Mouse (Mus musculus) testis, adult 2 months (tissue): ENCODE results near the gene Mpzl3. TPM values are rescaled to one million over a fixed set of nuclear protein-coding genes. Genes with fewer than 3 reads are reported as not detected.

ENCODE experiments used
- H3K27ac ChIP-seq: fragments of 200-500 bp; 2 replicates; pipeline ENCODE4 v1.5.1; 2012; ENCODE audit warnings: low read depth, low read length; ENCODE audit not compliant: control insufficient read depth, insufficient read depth
- H3K27me3 ChIP-seq: fragments of 200-500 bp; 2 replicates; pipeline ENCODE4 v1.6.1; 2012; ENCODE audit warnings: mild to moderate bottlenecking, low read length, moderate library complexity; ENCODE audit not compliant: control insufficient read depth, insufficient read depth
- H3K36me3 ChIP-seq: fragments of 200-500 bp; 2 replicates; pipeline ENCODE4 v1.6.1; 2012; ENCODE audit warnings: mild to moderate bottlenecking, low read length; ENCODE audit not compliant: control insufficient read depth, insufficient read depth
- H3K4me1 ChIP-seq: fragments of 200-500 bp; 2 replicates; pipeline ENCODE4 v1.6.1; 2012; ENCODE audit warnings: low read length; ENCODE audit not compliant: control insufficient read depth, insufficient read depth
- H3K4me3 ChIP-seq: fragments of 200-500 bp; 2 replicates; pipeline ENCODE4 v1.5.1; 2012; ENCODE audit warnings: low read depth, mild to moderate bottlenecking, low read length, moderate library complexity, mixed read lengths; ENCODE audit not compliant: control insufficient read depth
- CTCF ChIP-seq: fragments of 200-500 bp; IDR thresholded peaks from 2 replicates; pipeline ENCODE4 v1.5.1; 2012; ENCODE audit warnings: low read depth, mild to moderate bottlenecking, inconsistent platforms, low read length, moderate library complexity; ENCODE audit not compliant: control insufficient read depth, insufficient read depth, insufficient replicate concordance
- POLR2A ChIP-seq: fragments of 200-500 bp; IDR thresholded peaks from 2 replicates; pipeline ENCODE4 v1.6.1; 2012; ENCODE audit warnings: low read depth, mild to moderate bottlenecking, inconsistent platforms, low read length, moderate library complexity; ENCODE audit not compliant: control insufficient read depth
- polyA plus RNA-seq: library from polyadenylated mRNA; depleted of rRNA; stranded (reverse); fragments of >200 nt; gene quantifications from 2 replicates; pipeline ENCODE4 v1.2.3, GENCODE M21; 2012

The Mpzl3 gene
- polyA plus RNA-seq, 1 experiment = 0.67 TPM

- Histone ChIP-seq H3K27me3 (no peaks in the 10 kb centered on the region), H3K27ac (no peak overlapping the region), H3K36me3 (no peaks in the 10 kb centered on the region), H3K4me1 (no peaks in the 10 kb centered on the region; the same call in 1 of the 2 replicates), H3K4me3 (no peak overlapping the region)
- TF ChIP-seq CTCF (no peak), POLR2A (no peak)
Observed at GRCm38 (mm10) chr9:45015841-45016240, 39.1 kb upstream of the Mpzl3 start.

- no peaks in the 10 kb centered on the region for H3K36me3 ChIP-seq
- H3K27ac ChIP-seq = no peak overlapping the region
- H3K27me3 ChIP-seq = no peaks in the 10 kb centered on the region
- no peak for TF ChIP-seq CTCF
- TF ChIP-seq POLR2A = no peak
- no peak overlapping the region for H3K4me3 ChIP-seq
- no peaks in the 10 kb centered on the region for H3K4me1 ChIP-seq
Observed at GRCm38 (mm10) chr9:45018031-45018430, 37.0 kb upstream of the Mpzl3 start.

- Histone ChIP-seq H3K4me3 (no peak overlapping the region), H3K27ac (no peak overlapping the region), H3K4me1 (no peaks in the 10 kb centered on the region), H3K27me3 (no peaks in the 10 kb centered on the region), H3K36me3 (no peaks in the 10 kb centered on the region)
- no peak for TF ChIP-seq CTCF
- no peak for TF ChIP-seq POLR2A
Observed at GRCm38 (mm10) chr9:45022800-45023199, 32.2 kb upstream of the Mpzl3 start.

GRCm38 (mm10) chr9:45023638-45024037 is 31.3 kb upstream of the Mpzl3 start:
- Histone ChIP-seq H3K27ac (no peak overlapping the region), H3K4me3 (no peak overlapping the region), H3K36me3 (no peaks in the 10 kb centered on the region), H3K4me1 (no peaks in the 10 kb centered on the region), H3K27me3 (no peaks in the 10 kb centered on the region)
- TF ChIP-seq CTCF = no peak

- Histone ChIP-seq H3K4me3 (no peak overlapping the region), H3K4me1 (no peaks in the 10 kb centered on the region), H3K36me3 (no peaks in the 10 kb centered on the region), H3K27ac (no peak overlapping the region), H3K27me3 (no peaks in the 10 kb centered on the region)
- TF ChIP-seq POLR2A (no peak), CTCF (no peak)
Observed at GRCm38 (mm10) chr9:45024187-45024586, 30.8 kb upstream of the Mpzl3 start.

GRCm38 (mm10) chr9:45027376-45027775 is 27.6 kb upstream of the Mpzl3 start:
- H3K36me3 ChIP-seq = no peaks in the 10 kb centered on the region
- H3K27me3 ChIP-seq = no peaks in the 10 kb centered on the region
- no peak overlapping the region for H3K27ac ChIP-seq
- TF ChIP-seq POLR2A (no peak), CTCF (no peak)
- no peak overlapping the region for H3K4me3 ChIP-seq
- H3K4me1 ChIP-seq = no peaks in the 10 kb centered on the region

GRCm38 (mm10) chr9:45030341-45030740 is 24.6 kb upstream of the Mpzl3 start:
- Histone ChIP-seq H3K36me3 (no peaks in the 10 kb centered on the region), H3K4me3 (no peak overlapping the region), H3K4me1 (no peaks in the 10 kb centered on the region), H3K27ac (no peak overlapping the region), H3K27me3 (no peaks in the 10 kb centered on the region)
- no peak for TF ChIP-seq CTCF
- no peak for TF ChIP-seq POLR2A

GRCm38 (mm10) chr9:45032261-45032660 is 22.7 kb upstream of the Mpzl3 start:
- H3K36me3 ChIP-seq = no peaks in the 10 kb centered on the region
- no peaks in the 10 kb centered on the region for H3K27me3 ChIP-seq
- TF ChIP-seq POLR2A (no peak), CTCF (no peak)

More at GRCm38 (mm10) chr9:45032261-45032660, 22.7 kb upstream of the Mpzl3 start:
- Histone ChIP-seq H3K27ac (no peak overlapping the region), H3K4me3 (no peak overlapping the region), H3K4me1 (no peaks in the 10 kb centered on the region)
